Mouse (Mus musculus): ENCODE measurements around the gene Eln. TPM values are rescaled to one million over a fixed set of nuclear protein-coding genes. Genes with fewer than 3 reads are reported as not detected.

The Eln gene
- total RNA-seq, 1 experiment from 2014 or later = not detected

DNA sequence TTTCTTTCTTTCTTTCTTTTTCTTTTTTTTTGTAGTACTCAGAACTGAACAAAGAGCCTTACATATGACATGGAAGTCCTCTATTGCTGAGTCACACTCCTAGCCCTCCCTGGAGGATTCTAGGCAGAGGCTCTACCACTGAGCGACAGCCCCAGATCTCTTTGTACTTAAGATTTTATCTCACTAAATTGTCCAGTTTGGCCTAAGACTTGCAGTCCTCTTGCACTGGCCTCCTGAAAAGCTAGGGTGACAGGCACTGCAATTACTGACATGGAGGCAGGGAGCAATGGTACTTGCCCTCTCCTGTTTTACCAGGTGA lies 75.0 kb downstream of the Eln start:
- ATAC-seq (replicated peaks in 1 of 2; ENCODE audit: insufficient read depth in 1 of 2, low FRiP score in 2 of 2, low TSS enrichment in 1 of 2, low read depth in 1 of 2, poor library complexity in 2 of 2, severe bottlenecking in 2 of 2) = no peak

DNA sequence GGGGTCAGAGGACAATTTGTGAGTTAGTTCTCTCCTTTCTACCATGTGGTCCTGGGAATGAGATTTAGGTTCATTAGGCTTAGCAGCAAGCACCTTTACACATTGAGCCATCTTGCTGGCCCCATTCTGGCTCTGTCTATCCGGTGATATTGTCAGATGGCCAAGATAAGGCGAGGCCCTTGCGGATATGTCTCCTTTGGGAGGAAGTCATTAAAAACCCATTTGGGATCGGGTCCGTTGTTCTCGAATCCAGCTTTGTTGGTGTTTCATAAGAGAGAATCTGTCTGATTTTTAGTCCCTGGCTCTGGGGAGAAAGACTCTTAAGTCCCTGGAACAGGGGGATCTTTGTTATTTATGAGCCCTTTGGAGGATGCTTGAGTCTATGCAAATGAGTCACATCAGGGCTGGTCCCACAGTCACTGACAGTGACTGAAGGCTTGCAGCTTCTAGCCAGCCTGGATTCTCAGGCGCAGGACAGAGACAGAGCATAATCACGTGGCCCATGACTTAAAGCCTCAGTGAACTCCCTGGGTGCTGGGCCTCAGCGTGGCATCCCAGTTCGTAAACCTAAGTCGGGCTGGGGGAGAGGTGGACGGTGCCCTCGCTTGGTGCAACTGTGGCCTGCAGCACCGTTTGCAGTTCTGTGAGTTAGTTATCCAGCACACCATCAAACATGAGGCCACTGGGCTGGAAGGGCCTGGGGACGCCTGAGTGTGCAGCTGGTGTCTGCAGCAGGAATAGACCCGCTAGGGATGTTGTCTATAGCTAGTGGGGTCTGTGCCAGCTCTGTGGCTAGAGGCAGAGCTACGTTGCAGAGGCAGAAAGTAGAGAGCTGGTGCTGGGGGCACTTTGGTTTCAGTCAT lies 75.6 kb downstream of the Eln start:
- ATAC-seq (replicated peaks in 1 of 2; ENCODE audit: insufficient read depth in 1 of 2, low FRiP score in 2 of 2, low TSS enrichment in 1 of 2, low read depth in 1 of 2, poor library complexity in 2 of 2, severe bottlenecking in 2 of 2) = no peak

DNA sequence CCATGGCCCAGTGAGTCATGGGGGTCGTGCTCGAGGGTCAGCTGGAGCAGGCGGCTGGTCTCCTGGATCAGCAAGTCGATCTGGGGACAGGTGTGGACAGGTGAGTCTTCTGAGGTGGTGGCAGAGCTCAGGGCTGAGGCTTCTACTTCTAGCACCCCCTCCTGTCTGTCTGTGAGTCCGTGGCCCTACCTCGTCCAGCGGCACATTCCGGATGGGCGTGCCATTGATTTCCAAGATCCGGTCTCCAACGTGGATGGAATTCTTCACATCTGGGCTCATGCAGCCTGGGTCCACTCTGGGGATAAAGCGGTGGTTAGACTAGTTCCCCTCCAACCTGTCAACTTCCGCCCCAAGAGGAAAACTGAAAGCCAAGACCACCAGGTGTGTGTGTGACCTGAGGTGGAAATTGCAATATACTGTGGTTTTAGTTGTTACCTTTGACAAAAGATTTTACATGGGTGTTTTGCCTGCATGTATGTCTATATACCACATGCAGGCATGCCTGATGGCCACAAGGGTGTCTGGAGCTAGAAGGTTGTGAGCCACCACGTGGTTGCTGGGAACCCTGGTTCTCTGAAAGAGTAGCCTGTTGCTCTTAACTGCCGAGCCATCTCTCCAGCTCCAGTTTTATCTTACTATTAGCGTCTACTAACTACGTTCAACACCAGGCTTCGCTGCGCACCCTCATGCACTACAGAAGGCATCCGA lies 78.0 kb downstream of the Eln start:
- no peak for ATAC-seq (replicated peaks in 1 of 2; ENCODE audit: insufficient read depth in 1 of 2, low FRiP score in 2 of 2, low TSS enrichment in 1 of 2, low read depth in 1 of 2, poor library complexity in 2 of 2, severe bottlenecking in 2 of 2)

DNA sequence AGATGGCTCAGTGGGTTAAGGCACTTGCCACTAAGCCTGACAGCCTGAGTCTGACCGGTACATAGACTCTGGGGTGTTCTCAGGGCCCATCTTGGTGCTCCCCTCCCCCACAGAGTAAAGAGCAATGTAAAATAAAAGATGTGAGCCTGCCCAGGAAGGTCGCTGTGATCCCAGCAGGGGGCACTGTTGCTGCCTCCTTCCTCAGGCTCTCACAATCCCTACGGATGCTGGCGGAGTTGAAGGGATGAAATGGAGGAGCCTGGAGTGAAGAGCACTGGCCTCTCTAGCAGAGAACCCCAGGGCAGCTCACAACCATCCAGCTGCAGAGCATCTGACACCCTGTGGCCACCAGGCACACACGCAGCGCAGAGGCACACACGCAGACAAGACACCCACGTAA lies 78.6 kb downstream of the Eln start:
- ATAC-seq (replicated peaks in 1 of 2; ENCODE audit: insufficient read depth in 1 of 2, low FRiP score in 2 of 2, low TSS enrichment in 1 of 2, low read depth in 1 of 2, poor library complexity in 2 of 2, severe bottlenecking in 2 of 2) = no peak

DNA sequence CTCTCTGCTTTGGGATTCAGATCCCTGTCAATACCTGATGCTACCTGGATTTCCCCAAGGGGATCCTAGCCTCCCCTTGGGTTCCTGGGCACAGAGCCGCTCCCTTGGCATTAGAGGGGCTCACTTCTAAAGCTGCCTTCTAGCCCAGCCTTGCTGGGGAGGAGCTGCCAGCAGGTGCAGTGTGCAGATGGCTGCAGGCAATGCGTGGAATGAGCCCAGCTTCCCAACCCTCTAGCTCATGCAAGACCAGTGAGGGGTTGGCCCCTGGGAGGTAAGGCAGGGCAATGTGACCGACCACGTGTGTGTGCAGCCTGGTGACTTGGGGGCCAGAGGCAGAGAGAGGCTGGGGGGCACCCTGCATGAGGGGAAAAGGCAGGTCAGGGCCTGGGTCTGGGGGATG lies 90.4 kb downstream of the Eln start:
- ATAC-seq (replicated peaks in 1 of 2; ENCODE audit: insufficient read depth in 1 of 2, low FRiP score in 2 of 2, low TSS enrichment in 1 of 2, low read depth in 1 of 2, poor library complexity in 2 of 2, severe bottlenecking in 2 of 2) = no peak

Other genes with a start within 250 kb of the Eln start
- gene Clip2, start 194.9 kb downstream of the Eln start, total RNA-seq (2017) = 18.7 and 19.4 TPM in 2 replicates
- not detected in 2 replicates for gene Syna, start 187.2 kb downstream of the Eln start, total RNA-seq (2017)
- 131 and 189 TPM in 2 replicates for gene Rfc2, start 166.0 kb downstream of the Eln start, total RNA-seq (2017)
- gene Lat2, start 132.3 kb downstream of the Eln start, total RNA-seq (2017) = 61.8 and 106 TPM in 2 replicates
- gene Eif4h, start 107.8 kb downstream of the Eln start, total RNA-seq (2017) = 180 and 255 TPM in 2 replicates
- gene Limk1, start 58.7 kb downstream of the Eln start, total RNA-seq (2017) = 15.9 and 19.9 TPM in 2 replicates
- gene Tmem270, start 159.4 kb upstream of the Eln start, total RNA-seq (2017) = not detected in 2 replicates
- 0.88 and 15.9 TPM in 2 replicates for gene Cldn13, start 168.2 kb upstream of the Eln start, total RNA-seq (2017)
- 13.8 and 20.0 TPM in 2 replicates for gene Mettl27, start 185.0 kb upstream of the Eln start, total RNA-seq (2017)
- gene Cldn4, start 199.6 kb upstream of the Eln start, total RNA-seq (2017) = 0.81 TPM in 1 of 2 replicates, not detected in the other
- not detected in 2 replicates for gene Cldn3, start 238.9 kb upstream of the Eln start, total RNA-seq (2017)

All from hematopoietic stem cell, adult 5-6 weeks (primary cell).